Mouse (Mus musculus) bone marrow macrophage, adult 2 months (primary cell): ENCODE results near the gene B230104I21Rik.

ENCODE experiments used
- CTCF ChIP-seq: IDR thresholded peaks from 2 replicates; pipeline ENCODE4 v1.5.1; 2012; ENCODE audit warnings: low read depth, mild to moderate bottlenecking, low read length, moderate library complexity
- POLR2A ChIP-seq: IDR thresholded peaks from 2 replicates; pipeline ENCODE4 v1.6.1; 2012; ENCODE audit warnings: mild to moderate bottlenecking, low read depth, low read length, borderline replicate concordance

GRCm38 (mm10) chr4:154394123-154394722 is 58.3 kb downstream of the B230104I21Rik start:
- TF ChIP-seq CTCF (no peak), POLR2A (no peak)
